Comparison of ENCODE assay signal across 9 mouse cellular contexts in the genomic region with DNA sequence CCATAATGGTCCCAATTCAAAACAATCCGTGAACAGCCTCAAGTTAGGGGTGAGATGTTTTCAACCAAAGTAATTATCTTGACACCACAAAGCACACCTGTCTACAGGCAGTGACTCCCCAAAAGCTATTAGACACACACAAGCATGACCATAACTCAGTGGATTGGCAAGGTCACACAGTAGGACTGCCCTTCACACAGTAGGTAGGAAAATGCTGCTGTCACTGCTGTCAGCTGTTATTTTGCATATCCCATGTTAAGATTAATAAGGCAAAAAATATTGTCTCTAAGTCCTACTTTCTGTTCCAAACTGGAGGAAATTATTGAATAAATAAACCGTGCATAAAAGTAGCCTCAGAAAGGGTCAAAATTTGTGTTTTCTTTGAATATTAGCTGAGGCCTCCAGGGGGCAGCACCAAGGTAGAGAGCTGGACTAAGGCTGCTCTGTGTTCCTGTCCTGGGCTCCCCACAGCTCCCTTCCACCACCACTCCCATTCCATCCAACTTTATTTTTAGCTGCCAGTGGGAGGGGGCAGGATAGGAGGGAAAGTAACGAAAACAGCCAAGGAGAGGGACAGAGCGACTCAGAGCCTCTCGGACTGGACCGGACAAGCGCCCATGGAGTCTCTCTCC. TPM values are rescaled to one million over a fixed set of nuclear protein-coding genes. Genes with fewer than 3 reads are reported as not detected.
DNase-seq lines count a peak whose midpoint lies in the region; ATAC-seq lines count a peak whose summit lies in the region.
"Had no signal": no experiment of that assay in that cellular context is flagged by ENCODE, and none has a peak within 500 bp of the region (broad histone marks: within the 10 kb centered on the region; RNA-seq: fewer than 3 reads in every experiment).

Itga10 (plus strand) TSS at position 567 of the 632 bp plus-strand sequence.

- no peak within 1 kb of the TSS for H3K4me3 ChIP-seq in hindbrain, embryonic 11.5 days (ENCODE audit: low read depth, low read length)
- H3K4me3 ChIP-seq in hindbrain, embryonic 12.5 days = no peak within 1 kb of the TSS
- H3K4me3 ChIP-seq: midbrain, embryonic 12.5 days had no signal

- no peaks in the 10 kb centered on the region for H3K4me1 ChIP-seq in hindbrain, embryonic 11.5 days (replicated peaks; ENCODE audit: control insufficient read depth, insufficient read depth, low read length)
- no peaks in the 10 kb centered on the region for H3K4me1 ChIP-seq in hindbrain, embryonic 12.5 days
- H3K4me1 ChIP-seq: midbrain, embryonic 12.5 days had no signal

- H3K9ac ChIP-seq in hindbrain, embryonic 11.5 days (ENCODE audit: low read depth, low read length) = no peak within 1 kb of the TSS
- no peak within 1 kb of the TSS for H3K9ac ChIP-seq in hindbrain, embryonic 12.5 days
- H3K9ac ChIP-seq: midbrain, embryonic 12.5 days had no signal

- no peaks in the 10 kb centered on the region for H3K27me3 ChIP-seq in hindbrain, embryonic 11.5 days (ENCODE audit: control insufficient read depth, insufficient read depth, low read length)
- H3K27me3 ChIP-seq in hindbrain, embryonic 12.5 days = no peaks in the 10 kb centered on the region
- H3K27me3 ChIP-seq: midbrain, embryonic 12.5 days had no signal

- DNase-seq in hindbrain, embryonic 11.5 days (ENCODE audit: low spot score) = peak; percentile 57
- DNase-seq in 416B (ENCODE audit: low read depth) = peak; percentile 46
- DNase-seq in ZHBTc4 (ENCODE audit: low read depth, low spot score) = peak; percentile 65
- DNase-seq in induced T-regulatory cell, adult 2 months (ENCODE audit: low read depth) = peak; percentile 47
- DNase-seq in lung, postnatal 10 days = peak; percentile 78

- H3K27ac ChIP-seq in hindbrain, embryonic 11.5 days (ENCODE audit: low read depth, low read length) = no peak within 1 kb of the TSS
- no peak within 1 kb of the TSS for H3K27ac ChIP-seq in hindbrain, embryonic 12.5 days
- H3K27ac ChIP-seq: midbrain, embryonic 12.5 days had no signal

- H3K36me3 ChIP-seq in hindbrain, embryonic 11.5 days (ENCODE audit: control insufficient read depth, insufficient read depth, low read length) = no peaks in the 10 kb centered on the region
- peaks cover 26% of the 10 kb centered on the region for H3K36me3 ChIP-seq in hindbrain, embryonic 12.5 days

- no peak for ATAC-seq in hindbrain, embryonic 11.5 days (ENCODE audit: low FRiP score)
- no peak for ATAC-seq in hindbrain, embryonic 12.5 days (ENCODE audit: low FRiP score)
- peak; percentile 48; the same call in 1 of the 2 replicates for ATAC-seq in erythroblast, adult 5-6 weeks (replicated peaks; ENCODE audit: low FRiP score, poor library complexity, severe bottlenecking)
- no peak for ATAC-seq in inflammation-experienced regulatory T-cells, adult 6 months

- H3K9me3 ChIP-seq in hindbrain, embryonic 11.5 days (ENCODE audit: control insufficient read depth, low read length) = no peaks in the 10 kb centered on the region
- no peaks in the 10 kb centered on the region for H3K9me3 ChIP-seq in hindbrain, embryonic 12.5 days (replicated peaks)
- H3K9me3 ChIP-seq: midbrain, embryonic 12.5 days had no signal

- H3K4me2 ChIP-seq in hindbrain, embryonic 11.5 days (replicated peaks; ENCODE audit: low read depth, low read length) = no peak within 1 kb of the TSS
- no peak within 1 kb of the TSS for H3K4me2 ChIP-seq in hindbrain, embryonic 12.5 days (replicated peaks)
- H3K4me2 ChIP-seq: midbrain, embryonic 12.5 days had no signal

- WGBS in hindbrain, embryonic 11.5 days = 68% methylated on average over 7 of the region's 7 CpGs
- 67% methylated on average over 7 of the region's 7 CpGs for WGBS in hindbrain, embryonic 12.5 days

RNA-seq across cellular contexts. Expression of gene Itga10, which starts in this region (rescaled TPM):
- polyA plus RNA-seq in hindbrain, embryonic 11.5 days (2014; fragmentation: Nextera tagmentation; extraction: Ambion mirVana) = 0.53 and 1.3 TPM in 2 replicates
- polyA plus RNA-seq in hindbrain, embryonic 12.5 days (2016; fragmentation: Nextera tagmentation; extraction: Ambion mirVana) = 0.71 and 1.3 TPM in 2 replicates
- not detected in 2 replicates for total RNA-seq in erythroblast, adult 5-6 weeks (2015; ENCODE audit: low replicate concordance)
- 0.14 and 1.4 TPM in 2 replicates for total RNA-seq in erythroblast, adult 5-6 weeks (2017; ENCODE audit: low replicate concordance)
- polyA plus RNA-seq in inflammation-experienced regulatory T-cells, adult 6 months (2017; shearing (Covaris generic)) = not detected
